ENCODE assay signal across 9 mouse cellular contexts in the genomic region with DNA sequence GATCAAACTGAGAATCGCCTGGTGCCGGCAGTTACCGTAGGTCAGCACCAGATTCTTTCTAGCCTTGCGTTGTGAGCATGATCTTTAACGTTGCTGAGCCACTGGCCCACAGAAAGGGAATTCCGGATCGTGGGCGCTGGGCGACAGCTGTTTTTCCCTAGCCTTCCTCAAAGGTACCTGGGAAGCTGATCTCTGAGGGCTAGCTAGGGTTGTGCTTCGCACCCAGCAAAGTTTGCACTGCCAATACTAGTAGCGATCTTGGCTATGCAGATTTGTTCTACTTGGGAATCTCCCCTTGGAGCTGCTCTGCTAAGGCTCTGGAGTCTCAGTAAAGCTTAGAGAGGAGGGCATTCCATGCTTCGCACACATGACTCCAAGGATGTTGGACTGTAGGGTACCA. TPM values are rescaled to one million over a fixed set of nuclear protein-coding genes. Genes with fewer than 3 reads are reported as not detected.
DNase-seq lines count a peak whose midpoint lies in the region; ATAC-seq and TF ChIP-seq lines count a peak whose summit lies in the region.
"Had no signal": no experiment of that assay in that cellular context is flagged by ENCODE, and none has a peak within 500 bp of the region (broad histone marks: within the 10 kb centered on the region; RNA-seq: fewer than 3 reads in every experiment).

No protein-coding gene starts in this region.

- no peaks in the 10 kb centered on the region for H3K79me2 ChIP-seq in CH12.LX (replicated peaks; ENCODE audit: control insufficient read depth, extremely low read depth, insufficient read depth, poor library complexity, severe bottlenecking)

- no peaks in the 10 kb centered on the region for H3K9me3 ChIP-seq in heart, embryonic 11.5 days (replicated peaks; ENCODE audit: control insufficient read depth, low read length)
- peaks cover 23% of the 10 kb centered on the region for H3K9me3 ChIP-seq in CH12.LX (replicated peaks; ENCODE audit: low read length)
- H3K9me3 ChIP-seq in hindbrain, embryonic 11.5 days (ENCODE audit: control insufficient read depth, low read length), result no peaks in the 10 kb centered on the region
- no peaks in the 10 kb centered on the region for H3K9me3 ChIP-seq in midbrain, embryonic 13.5 days

- no peak overlapping the region for H3K9ac ChIP-seq in heart, embryonic 11.5 days (ENCODE audit: low read depth, low read length)
- H3K9ac ChIP-seq in CH12.LX (ENCODE audit: insufficient read depth, low read depth), result no peak overlapping the region
- peak overlapping the region; percentile 19; the same call in 1 of the 2 replicates for H3K9ac ChIP-seq in hindbrain, embryonic 11.5 days (ENCODE audit: low read depth, low read length)
- H3K9ac ChIP-seq in midbrain, embryonic 13.5 days (replicated peaks), result no peak overlapping the region

- TF ChIP-seq CTCF in CH12.LX (conservative IDR thresholded peaks at IDR 0.05 in 1 of 2, IDR thresholded peaks at IDR 0.05 in 1 of 2; ENCODE audit: low read depth in 2 of 2, low read length in 2 of 2), result no peak
- no peak for TF ChIP-seq CTCF in thymus, adult 2 months (IDR thresholded peaks at IDR 0.05; ENCODE audit: borderline replicate concordance, control insufficient read depth, extremely low read depth, insufficient read depth, low read length, poor library complexity)

- in situ Hi-C loops in CH12.LX (cut with MboI; ENCODE audit: low pct_ligation_motif_present, low pct_unique_long_range_greater_than_20kb, low sequenced_read_pairs), result no loop called here

- peak overlapping the region; percentile 51 for H3K4me2 ChIP-seq in heart, embryonic 11.5 days
- H3K4me2 ChIP-seq in CH12.LX (ENCODE audit: insufficient read depth, low read depth, poor library complexity, severe bottlenecking), result peak overlapping the region; percentile 73
- peak overlapping the region; percentile 15 for H3K4me2 ChIP-seq in hindbrain, embryonic 11.5 days (replicated peaks; ENCODE audit: low read depth, low read length)
- H3K4me2 ChIP-seq in midbrain, embryonic 13.5 days (replicated peaks), result peak overlapping the region; percentile 53; the same call in 1 of the 2 replicates

- ATAC-seq in heart, embryonic 11.5 days (replicated peaks; ENCODE audit: insufficient number of reproducible peaks, low FRiP score, low TSS enrichment), result no peak
- ATAC-seq in hindbrain, embryonic 11.5 days (ENCODE audit: low FRiP score), result no peak
- ATAC-seq in midbrain, embryonic 13.5 days, result no peak
- no peak for ATAC-seq in erythroid progenitor cell, adult 5-6 weeks (replicated peaks; ENCODE audit: low FRiP score, poor library complexity, severe bottlenecking)

- H3K27me3 ChIP-seq in heart, embryonic 11.5 days (ENCODE audit: control insufficient read depth, insufficient read depth, low read length), result peaks cover 95% of the 10 kb centered on the region
- H3K27me3 ChIP-seq in CH12.LX (replicated peaks), result peaks cover 63% of the 10 kb centered on the region
- H3K27me3 ChIP-seq in hindbrain, embryonic 11.5 days (ENCODE audit: control insufficient read depth, insufficient read depth, low read length), result peaks cover 94% of the 10 kb centered on the region
- peaks cover 100% of the 10 kb centered on the region for H3K27me3 ChIP-seq in midbrain, embryonic 13.5 days
- peaks cover 43% of the 10 kb centered on the region for H3K27me3 ChIP-seq in thymus, adult 2 months (ENCODE audit: control insufficient read depth, insufficient read depth, low read length)

- H3K36me3 ChIP-seq in heart, embryonic 11.5 days (ENCODE audit: control insufficient read depth, insufficient read depth, low read length), result no peaks in the 10 kb centered on the region
- no peaks in the 10 kb centered on the region for H3K36me3 ChIP-seq in CH12.LX (replicated peaks in 1 of 2; ENCODE audit: control insufficient read depth in 1 of 2, insufficient read depth in 1 of 2, low read length in 1 of 2)
- H3K36me3 ChIP-seq in hindbrain, embryonic 11.5 days (ENCODE audit: control insufficient read depth, insufficient read depth, low read length), result no peaks in the 10 kb centered on the region
- no peaks in the 10 kb centered on the region for H3K36me3 ChIP-seq in midbrain, embryonic 13.5 days
- H3K36me3 ChIP-seq in thymus, adult 2 months (ENCODE audit: control insufficient read depth, insufficient read depth, low read length), result no peaks in the 10 kb centered on the region

- no peak for TF ChIP-seq EP300 in CH12.LX (IDR thresholded peaks at IDR 0.05; ENCODE audit: low read length)

- H3K4me1 ChIP-seq in heart, embryonic 11.5 days (ENCODE audit: control insufficient read depth, insufficient read depth, low read length), result peaks cover 11% of the 10 kb centered on the region
- H3K4me1 ChIP-seq in CH12.LX (ENCODE audit: control insufficient read depth in 1 of 2, insufficient read depth in 2 of 2), result peaks cover 27 to 34% of the 10 kb centered on the region in 2 experiments
- peaks cover 11% of the 10 kb centered on the region for H3K4me1 ChIP-seq in hindbrain, embryonic 11.5 days (replicated peaks; ENCODE audit: control insufficient read depth, insufficient read depth, low read length)
- peaks cover 35% of the 10 kb centered on the region for H3K4me1 ChIP-seq in midbrain, embryonic 13.5 days (replicated peaks)
- peaks cover 15% of the 10 kb centered on the region; the same call in 1 of the 2 replicates for H3K4me1 ChIP-seq in thymus, adult 2 months (replicated peaks; ENCODE audit: control insufficient read depth, insufficient read depth, low read length)

- dilution Hi-C loops in CH12.LX (cut with MboI; ENCODE audit: extremely low pct_ligation_motif_present, extremely low pct_unique_long_range_greater_than_20kb, low sequenced_read_pairs), result no loop called here

- 2% methylated on average over 12 of the region's 12 CpGs for WGBS in heart, embryonic 11.5 days (ENCODE audit: insufficient replicate concordance)
- under 1% methylated on average over 12 of the region's 12 CpGs for WGBS in hindbrain, embryonic 11.5 days
- WGBS in midbrain, embryonic 13.5 days, result 0% methylated on average over 12 of the region's 12 CpGs
- WGBS in thymus, adult 2 months, result 3% methylated on average over 12 of the region's 12 CpGs

- peak overlapping the region; percentile 31 for H3K4me3 ChIP-seq in heart, embryonic 11.5 days (ENCODE audit: low read depth, low read length)
- peak overlapping the region in 1 of 3 experiments; percentile 43 for H3K4me3 ChIP-seq in CH12.LX (replicated peaks in 1 of 3; ENCODE audit: low read depth in 2 of 3, low read length in 2 of 3, poor library complexity in 1 of 3)
- H3K4me3 ChIP-seq in hindbrain, embryonic 11.5 days (ENCODE audit: low read depth, low read length), result peak overlapping the region; percentile 23
- peak overlapping the region; percentile 35 for H3K4me3 ChIP-seq in midbrain, embryonic 13.5 days (replicated peaks)
- H3K4me3 ChIP-seq in thymus, adult 2 months (ENCODE audit: control insufficient read depth, insufficient read depth, low read length), result no peak overlapping the region

- no peak overlapping the region for H3K27ac ChIP-seq in heart, embryonic 11.5 days (ENCODE audit: low read depth, low read length)
- no peak overlapping the region for H3K27ac ChIP-seq in CH12.LX (ENCODE audit: insufficient read depth, low read depth)
- H3K27ac ChIP-seq in hindbrain, embryonic 11.5 days (ENCODE audit: low read depth, low read length), result no peak overlapping the region
- H3K27ac ChIP-seq in midbrain, embryonic 13.5 days, result no peak overlapping the region
- no peak overlapping the region for H3K27ac ChIP-seq in thymus, adult 2 months (ENCODE audit: control insufficient read depth, insufficient read depth, low read length)

- no peak for TF ChIP-seq RAD21 in CH12.LX (IDR thresholded peaks at IDR 0.05; ENCODE audit: low read depth, low read length)

- TF ChIP-seq POLR2A in CH12.LX (IDR thresholded peaks at IDR 0.05; ENCODE audit: low read depth, low read length), result no peak
- no peak for TF ChIP-seq POLR2A in thymus, adult 2 months (IDR thresholded peaks at IDR 0.05; ENCODE audit: control insufficient read depth, extremely low read depth, insufficient read depth, low read length, poor library complexity)

- no peak for DNase-seq in heart, adult 11 months
- no peak for DNase-seq in CH12.LX (ENCODE audit: extremely low read depth)
- DNase-seq in hindbrain, embryonic 11.5 days (ENCODE audit: low spot score), result peak; percentile 59
- DNase-seq in ovary, postnatal 36 days (ENCODE audit: low spot score), result no peak
- DNase-seq in thymus, adult 2 months, result no peak

RNA-seq across cellular contexts. Expression of a gene that starts 1.6 kb away (rescaled TPM):
- not detected in 2 replicates for polyA plus RNA-seq in heart, embryonic 11.5 days (2014; fragmentation: Nextera tagmentation; extraction: Ambion mirVana)
- total RNA-seq in CH12.LX (2012; rRNA removed), result not detected in 2 replicates
- not detected in 2 replicates for total RNA-seq in CH12.LX (2014; rRNA removed)
- not detected in 2 replicates for polyA plus RNA-seq in CH12.LX (2012; ENCODE audit: insufficient read length, low read depth)
- 8.0 and 9.5 TPM in 2 replicates for polyA plus RNA-seq in hindbrain, embryonic 11.5 days (2014; fragmentation: Nextera tagmentation; extraction: Ambion mirVana)
- polyA plus RNA-seq in midbrain, embryonic 13.5 days (2015; fragmentation: Nextera tagmentation; extraction: Ambion mirVana), result 4.0 and 8.6 TPM in 2 replicates
- not detected in 2 replicates for total RNA-seq in erythroid progenitor cell, adult 5-6 weeks (2015; ENCODE audit: low replicate concordance)
- not detected in 2 replicates for total RNA-seq in erythroid progenitor cell, adult 5-6 weeks (2017; ENCODE audit: low replicate concordance)
- 0.07 and 0.22 TPM in 2 replicates for polyA plus RNA-seq in thymus, adult 2 months (2012; rRNA removed)
- total RNA-seq: left cerebral cortex, postnatal 36 days had no signal

RNA-seq across cellular contexts. Expression of a gene that starts 13.3 kb away (rescaled TPM):
- polyA plus RNA-seq in heart, embryonic 11.5 days (2014; fragmentation: Nextera tagmentation; extraction: Ambion mirVana), result not detected in 2 replicates
- 19.1 and 25.4 TPM in 2 replicates for total RNA-seq in CH12.LX (2012; rRNA removed)
- 61.6 and 64.4 TPM in 2 replicates for total RNA-seq in CH12.LX (2014; rRNA removed)
- polyA plus RNA-seq in CH12.LX (2012; ENCODE audit: insufficient read length, low read depth), result 56.2 and 58.0 TPM in 2 replicates
- polyA plus RNA-seq in hindbrain, embryonic 11.5 days (2014; fragmentation: Nextera tagmentation; extraction: Ambion mirVana), result 0.54 and 0.57 TPM in 2 replicates
- 0.24 TPM in 1 of 2 replicates, not detected in the other for polyA plus RNA-seq in midbrain, embryonic 13.5 days (2015; fragmentation: Nextera tagmentation; extraction: Ambion mirVana)
- 0.36 TPM in 1 of 2 replicates, not detected in the other for total RNA-seq in erythroid progenitor cell, adult 5-6 weeks (2015; ENCODE audit: low replicate concordance)
- not detected in 2 replicates for total RNA-seq in erythroid progenitor cell, adult 5-6 weeks (2017; ENCODE audit: low replicate concordance)
- polyA plus RNA-seq in thymus, adult 2 months (2012; rRNA removed), result 3.4 and 3.9 TPM in 2 replicates

RNA-seq across cellular contexts. Expression of a gene that starts 18.1 kb away (rescaled TPM):
- 0.11 and 0.25 TPM in 2 replicates for polyA plus RNA-seq in heart, embryonic 11.5 days (2014; fragmentation: Nextera tagmentation; extraction: Ambion mirVana)
- total RNA-seq in CH12.LX (2012; rRNA removed) (0.04 TPM in 1 of 2 replicates, not detected in the other), CH12.LX (2014; rRNA removed) (not detected in 2 replicates)
- polyA plus RNA-seq in CH12.LX (2012; ENCODE audit: insufficient read length, low read depth), result 0.08 TPM in 1 of 2 replicates, not detected in the other
- 0.35 and 0.60 TPM in 2 replicates for polyA plus RNA-seq in hindbrain, embryonic 11.5 days (2014; fragmentation: Nextera tagmentation; extraction: Ambion mirVana)
- 0.50 and 1.2 TPM in 2 replicates for polyA plus RNA-seq in midbrain, embryonic 13.5 days (2015; fragmentation: Nextera tagmentation; extraction: Ambion mirVana)
- not detected in 2 replicates for total RNA-seq in erythroid progenitor cell, adult 5-6 weeks (2015; ENCODE audit: low replicate concordance)
- total RNA-seq in erythroid progenitor cell, adult 5-6 weeks (2017; ENCODE audit: low replicate concordance), result not detected in 2 replicates
- 0.26 and 0.65 TPM in 2 replicates for polyA plus RNA-seq in thymus, adult 2 months (2012; rRNA removed)

RNA-seq across cellular contexts. Expression of a gene that starts 28.2 kb away (rescaled TPM):
- 22.8 and 30.7 TPM in 2 replicates for polyA plus RNA-seq in heart, embryonic 11.5 days (2014; fragmentation: Nextera tagmentation; extraction: Ambion mirVana)
- total RNA-seq in CH12.LX (2012; rRNA removed), result 32.5 and 33.8 TPM in 2 replicates
- 33.9 and 41.0 TPM in 2 replicates for total RNA-seq in CH12.LX (2014; rRNA removed)
- polyA plus RNA-seq in CH12.LX (2012; ENCODE audit: insufficient read length, low read depth), result 158 and 182 TPM in 2 replicates
- 32.3 and 33.2 TPM in 2 replicates for polyA plus RNA-seq in hindbrain, embryonic 11.5 days (2014; fragmentation: Nextera tagmentation; extraction: Ambion mirVana)
- 57.5 and 66.0 TPM in 2 replicates for polyA plus RNA-seq in midbrain, embryonic 13.5 days (2015; fragmentation: Nextera tagmentation; extraction: Ambion mirVana)
- total RNA-seq in erythroid progenitor cell, adult 5-6 weeks (2015; ENCODE audit: low replicate concordance), result 5.4 and 7.6 TPM in 2 replicates
- total RNA-seq in erythroid progenitor cell, adult 5-6 weeks (2017; ENCODE audit: low replicate concordance), result 4.6 and 4.8 TPM in 2 replicates
- 165 and 182 TPM in 2 replicates for polyA plus RNA-seq in thymus, adult 2 months (2012; rRNA removed)

RNA-seq across cellular contexts. Expression of a gene that starts 40.1 kb away (rescaled TPM):
- 72.1 and 74.7 TPM in 2 replicates for polyA plus RNA-seq in heart, embryonic 11.5 days (2014; fragmentation: Nextera tagmentation; extraction: Ambion mirVana)
- total RNA-seq in CH12.LX (2012; rRNA removed), result 49.4 and 63.2 TPM in 2 replicates
- total RNA-seq in CH12.LX (2014; rRNA removed), result 87.5 and 89.4 TPM in 2 replicates
- polyA plus RNA-seq in CH12.LX (2012; ENCODE audit: insufficient read length, low read depth), result 66.1 and 73.2 TPM in 2 replicates
- 65.9 and 70.6 TPM in 2 replicates for polyA plus RNA-seq in hindbrain, embryonic 11.5 days (2014; fragmentation: Nextera tagmentation; extraction: Ambion mirVana)
- 83.3 and 89.9 TPM in 2 replicates for polyA plus RNA-seq in midbrain, embryonic 13.5 days (2015; fragmentation: Nextera tagmentation; extraction: Ambion mirVana)
- 58.0 and 61.2 TPM in 2 replicates for total RNA-seq in erythroid progenitor cell, adult 5-6 weeks (2015; ENCODE audit: low replicate concordance)
- 73.0 and 87.4 TPM in 2 replicates for total RNA-seq in erythroid progenitor cell, adult 5-6 weeks (2017; ENCODE audit: low replicate concordance)
- 90.7 and 105 TPM in 2 replicates for polyA plus RNA-seq in thymus, adult 2 months (2012; rRNA removed)

Comparison
In these comparisons a context has a peak if more than half of its experiments do, and no peak if none do; other contexts are left out.
1. H3K4me2 ChIP-seq: peak in every context shown above with its lines; median percentile 73 in CH12.LX; 53 in midbrain, embryonic 13.5 days; 51 in heart, embryonic 11.5 days; 15 in hindbrain, embryonic 11.5 days.
2. RNA of a gene that starts 13.3 kb away (polyA plus RNA-seq): 56.2 to 58.0 TPM in CH12.LX; 3.4 to 3.9 TPM in thymus, adult 2 months, 0.54 to 0.57 TPM in hindbrain, embryonic 11.5 days, 0.24 TPM in midbrain, embryonic 13.5 days and not detected in heart, embryonic 11.5 days; every median in the first group is over 10 times any median in the second.